Mouse (Mus musculus) lung, adult 2 months (tissue): Measurements from ENCODE around the gene Syk.

Source experiments
- CTCF ChIP-seq: fragments of 200-500 bp; IDR thresholded peaks from 2 replicates; pipeline ENCODE4 v1.5.1; 2011; ENCODE audit warnings: mild to moderate bottlenecking, low read length, control low read depth; ENCODE audit not compliant: insufficient read depth
- POLR2A ChIP-seq: fragments of 200-500 bp; IDR thresholded peaks from 2 replicates; pipeline ENCODE4 v1.6.1; 2011; ENCODE audit warnings: low read depth, mild to moderate bottlenecking, control low read depth, low read length, borderline replicate concordance; ENCODE audit errors: extremely low read depth

DNA sequence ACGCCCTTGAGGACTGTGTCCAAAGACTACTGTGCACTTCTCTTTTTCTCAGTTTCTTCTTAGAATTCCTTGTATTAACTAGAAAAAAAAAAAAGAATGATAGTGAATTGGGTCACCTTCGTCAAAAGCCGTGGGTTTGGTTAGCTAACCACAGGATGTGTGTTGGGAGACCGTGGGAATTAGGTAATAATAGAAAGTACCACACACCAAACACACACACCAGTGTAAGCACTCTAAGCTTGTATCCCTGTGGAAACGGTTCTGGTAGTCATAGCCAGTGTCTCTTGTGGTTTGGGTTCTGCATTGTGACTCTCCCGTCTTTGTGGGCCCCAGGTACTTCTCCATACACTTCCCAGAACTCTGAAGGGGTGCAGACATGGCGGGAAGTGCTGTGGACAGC is 27.5 kb downstream of the Syk start:
- no peak for TF ChIP-seq POLR2A
- no peak for TF ChIP-seq CTCF
